Mouse (Mus musculus): Measurements from ENCODE around the gene Cst6.

The Cst6 gene

DNA sequence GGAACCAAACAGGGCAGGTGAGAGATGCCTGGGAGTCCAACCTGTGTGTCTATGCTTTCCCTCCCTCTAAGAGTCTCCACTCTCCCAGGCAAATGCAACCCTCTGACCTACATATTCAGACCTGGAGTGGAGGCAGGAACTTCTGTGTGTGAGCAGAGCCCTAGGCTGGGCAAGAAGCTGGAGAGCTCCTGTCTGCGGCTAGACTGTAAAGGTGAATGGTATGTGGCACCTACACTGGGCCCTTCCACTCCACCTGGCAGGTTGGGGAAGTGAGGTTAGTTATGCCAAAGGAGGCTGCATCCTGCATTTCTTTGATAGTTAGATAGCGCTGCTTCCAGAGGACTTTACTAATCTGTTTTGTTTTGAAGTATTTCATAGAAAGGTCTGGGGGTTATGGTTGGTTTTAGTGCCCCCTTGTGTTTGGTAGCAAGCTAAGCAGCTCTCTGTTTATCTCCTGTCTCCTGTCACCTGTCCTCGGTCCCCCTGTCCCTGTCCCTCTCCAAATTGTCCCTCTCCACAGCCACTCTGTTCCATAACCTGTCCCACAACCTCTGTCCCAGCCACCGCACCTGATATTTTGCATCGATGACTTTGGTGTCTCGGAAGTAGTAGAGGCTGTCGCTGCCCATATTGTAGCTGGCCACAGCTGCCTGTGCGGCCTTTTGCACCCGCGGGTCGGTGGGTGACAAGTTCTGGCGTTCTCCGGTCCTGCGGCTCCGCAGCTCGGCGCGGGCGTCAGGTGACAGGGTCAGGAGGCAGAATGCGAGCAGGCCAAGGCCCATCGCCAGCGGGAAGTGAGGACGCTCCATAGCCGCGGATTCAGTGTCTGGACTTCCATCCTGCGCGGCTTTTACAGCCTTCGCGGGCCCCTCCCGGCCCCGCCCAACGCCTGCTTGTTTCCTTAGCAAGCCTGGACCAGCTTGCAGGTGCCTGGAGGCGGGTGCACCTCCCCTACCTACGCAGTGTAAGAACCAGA lies 560 bp downstream of the Cst6 start:
- DNase-seq: no peak

DNA sequence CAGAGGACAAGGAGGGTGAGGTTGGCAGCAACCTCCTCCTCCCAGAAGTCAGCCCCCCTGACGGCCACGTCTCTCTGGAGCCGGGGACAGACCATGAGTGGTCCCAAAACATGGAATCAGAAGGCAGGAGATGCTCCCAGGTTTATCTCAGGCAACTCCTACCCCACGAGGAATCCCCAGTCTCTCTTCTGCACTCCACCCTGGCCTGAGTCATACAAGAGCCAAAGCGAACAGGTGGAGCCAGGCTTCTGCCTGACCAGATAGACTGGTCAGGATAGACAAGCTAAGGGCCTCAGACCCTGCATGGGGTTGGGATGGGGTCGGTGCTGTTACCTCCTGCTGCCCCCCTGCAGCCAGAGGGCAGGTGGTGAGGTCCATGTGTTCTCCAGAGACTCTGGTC lies 1.3 kb downstream of the Cst6 start:
- DNase-seq: no peak

DNA sequence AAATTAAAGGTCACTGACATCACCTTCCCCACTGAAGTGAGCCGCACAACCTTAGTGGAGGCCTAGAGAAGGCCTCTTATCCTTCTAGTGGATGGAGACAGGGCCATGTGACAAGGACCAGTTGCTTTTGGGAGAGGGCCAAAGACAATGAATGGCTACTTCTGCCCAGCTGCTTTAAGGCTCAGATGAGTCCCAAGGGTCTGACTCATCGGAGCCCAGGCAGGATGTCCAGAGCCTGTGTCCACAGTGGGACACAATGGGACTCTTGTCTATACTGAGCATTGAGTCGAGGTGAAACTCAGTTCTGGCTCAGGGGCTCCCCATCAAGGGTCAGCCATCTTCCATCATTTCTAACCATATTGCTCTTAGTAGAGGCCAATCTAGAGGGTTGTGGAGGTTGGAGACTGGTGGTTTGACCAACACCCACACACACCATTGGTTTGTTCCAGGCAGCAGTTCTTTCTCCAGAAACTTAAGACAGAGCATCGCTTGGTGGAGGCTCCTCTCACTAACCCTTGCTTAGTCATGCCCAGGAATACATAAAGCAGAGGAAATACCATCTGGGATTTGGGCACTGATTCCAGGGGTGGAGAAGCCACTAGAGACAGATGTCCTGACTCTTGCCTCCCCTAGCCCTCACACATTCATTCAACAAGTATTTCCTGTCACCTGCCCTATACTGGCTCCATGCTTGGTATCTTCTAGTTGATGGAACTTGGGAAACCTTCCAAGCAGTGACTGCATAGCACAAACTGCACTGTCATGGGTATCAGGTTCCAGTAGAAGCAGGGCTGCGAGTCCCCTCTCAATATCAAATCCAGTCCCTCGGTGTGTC lies 3.9 kb downstream of the Cst6 start:
- no peak for DNase-seq

DNA sequence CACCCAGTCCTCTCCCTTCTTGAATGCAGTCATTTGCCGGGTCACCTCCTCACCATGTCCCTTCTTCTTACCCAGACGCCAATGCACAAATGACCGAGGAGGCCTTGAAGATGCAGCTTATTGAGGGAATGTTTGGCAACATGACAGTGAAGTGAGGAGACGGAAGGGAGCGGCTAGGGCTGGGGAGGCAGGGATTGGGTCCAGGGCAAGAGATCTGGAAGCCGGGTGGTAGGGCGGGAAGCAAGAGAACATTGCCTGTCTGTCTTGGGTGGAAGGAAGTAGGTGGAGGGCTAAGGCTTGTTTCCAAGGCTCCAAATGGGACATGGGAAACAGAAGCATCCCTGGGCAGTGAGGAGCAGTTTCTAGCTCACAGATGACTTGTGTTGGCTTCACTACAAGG lies 8.0 kb downstream of the Cst6 start:
- peak; percentile 14 for DNase-seq

DNA sequence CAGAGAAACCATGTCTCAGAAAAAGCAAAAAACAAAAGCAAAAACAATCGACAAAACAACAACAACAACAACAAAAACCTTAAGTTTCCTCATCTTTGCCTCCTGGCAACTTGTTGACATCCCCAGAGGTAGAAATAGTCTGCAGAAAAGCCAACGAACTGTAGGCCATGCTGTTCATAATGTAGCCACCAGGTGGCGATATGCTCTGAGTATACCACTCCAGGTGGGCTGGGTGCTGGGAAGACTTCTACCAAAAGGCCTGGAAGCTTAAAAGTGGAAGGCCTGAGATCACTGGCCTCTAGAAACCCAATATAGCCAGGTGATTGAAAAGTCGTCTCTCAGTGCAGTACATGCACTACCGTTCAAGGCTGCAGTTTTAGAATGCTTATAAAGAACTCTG lies 11.4 kb downstream of the Cst6 start:
- peak; percentile 91 for DNase-seq

DNA sequence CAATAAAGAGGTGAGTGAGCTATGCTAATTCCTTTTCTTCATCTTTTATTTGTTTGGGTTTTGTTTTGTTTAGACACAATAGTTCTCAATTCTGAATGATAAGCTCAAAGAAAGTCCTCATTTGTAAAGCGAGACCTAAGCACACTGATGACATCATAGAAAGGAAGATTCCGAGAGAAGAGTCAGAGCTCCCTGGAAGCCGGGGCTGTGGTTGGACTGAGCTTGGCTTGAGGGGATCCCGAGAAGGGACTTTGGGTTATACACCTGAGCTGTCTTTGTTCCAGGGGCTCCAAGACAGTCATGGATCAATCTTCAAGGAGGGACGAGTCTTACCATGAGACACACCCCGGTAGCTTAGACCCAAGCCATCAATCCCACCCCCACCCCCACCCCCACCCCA lies 13.9 kb downstream of the Cst6 start, which contains the start of gene Catsper1:
Catsper1 (plus strand) TSS at position 301 of the 400 bp plus-strand sequence.
- no peak for DNase-seq

DNA sequence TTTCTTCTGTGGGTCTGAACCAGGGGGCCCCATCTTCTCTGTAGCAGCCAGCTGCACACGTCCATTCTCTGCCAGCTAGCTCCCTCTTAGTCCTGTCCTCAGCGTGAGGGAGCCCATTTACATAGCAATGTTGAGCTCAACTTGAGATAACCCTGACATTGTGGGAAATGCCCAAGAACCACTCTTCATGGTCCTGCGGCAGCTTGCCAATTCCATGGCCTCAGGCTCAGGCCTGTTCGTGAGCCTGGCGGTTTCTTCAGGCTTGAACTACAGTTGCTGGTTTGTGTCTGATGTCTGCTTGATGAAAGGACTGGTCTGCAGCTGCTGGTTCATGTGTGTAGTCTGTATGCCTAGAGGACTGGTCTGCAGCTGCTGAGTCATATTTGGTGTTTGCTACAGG lies 14.6 kb downstream of the Cst6 start:
- DNase-seq: no peak

DNA sequence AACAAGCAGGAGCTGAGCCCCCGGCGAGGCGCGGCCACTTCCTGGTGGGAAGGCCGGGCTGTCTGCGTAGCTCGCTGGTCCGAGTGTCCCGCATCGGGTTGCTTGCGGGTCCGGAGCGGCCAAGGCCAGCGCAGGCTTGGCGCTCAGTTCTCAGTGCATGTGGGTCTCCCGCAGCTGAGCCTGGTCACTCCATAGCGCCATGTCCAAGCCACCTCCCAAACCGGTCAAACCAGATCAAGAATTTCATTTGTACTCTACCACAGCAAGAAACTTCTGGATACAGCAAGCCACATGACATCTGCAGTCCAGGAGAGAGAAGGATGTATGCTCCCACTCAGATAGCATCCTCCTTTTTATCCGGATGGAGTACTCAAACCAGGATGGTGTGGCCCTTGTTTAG lies 21.4 kb downstream of the Cst6 start:
- peak; percentile 46 for DNase-seq

DNA sequence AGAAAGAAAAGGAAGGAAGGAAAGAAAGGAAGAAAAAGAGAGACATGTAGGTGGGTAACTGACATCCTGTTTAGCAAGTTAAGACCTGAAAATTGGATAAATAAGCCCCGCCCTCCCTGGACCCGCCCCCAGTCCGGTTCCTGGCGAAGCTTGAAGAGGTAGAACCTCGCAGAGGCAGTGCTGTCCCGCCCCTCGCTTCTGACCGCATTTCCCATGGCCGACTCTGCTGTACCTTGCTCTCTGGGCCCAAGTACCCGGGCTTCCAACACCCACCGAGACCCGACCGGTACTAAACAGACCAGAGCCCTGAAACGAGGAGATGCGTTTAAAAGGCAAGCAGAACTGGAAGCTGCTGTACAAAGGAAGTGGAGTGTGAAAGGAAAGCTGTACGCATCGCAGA lies 25.6 kb downstream of the Cst6 start:
- peak; percentile 31 for DNase-seq

DNA sequence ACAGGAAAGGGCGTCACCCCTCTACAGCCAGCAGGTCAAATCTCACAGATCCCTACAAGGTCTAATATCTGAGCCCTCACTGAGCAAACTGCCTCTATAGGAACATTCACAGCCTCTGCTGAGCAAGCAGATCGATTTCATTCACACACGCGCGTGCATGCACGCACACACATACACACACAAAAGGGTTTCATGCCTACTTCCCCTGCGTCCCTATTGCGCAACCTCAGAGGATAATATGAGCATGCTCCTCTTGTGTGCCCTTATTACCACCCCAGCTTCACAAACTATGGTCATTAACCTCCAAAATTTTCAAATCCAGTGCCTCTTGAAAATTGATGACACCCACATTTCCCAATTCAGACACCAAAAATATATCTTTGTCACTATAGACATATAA lies 36.2 kb downstream of the Cst6 start:
- no peak for DNase-seq

DNA sequence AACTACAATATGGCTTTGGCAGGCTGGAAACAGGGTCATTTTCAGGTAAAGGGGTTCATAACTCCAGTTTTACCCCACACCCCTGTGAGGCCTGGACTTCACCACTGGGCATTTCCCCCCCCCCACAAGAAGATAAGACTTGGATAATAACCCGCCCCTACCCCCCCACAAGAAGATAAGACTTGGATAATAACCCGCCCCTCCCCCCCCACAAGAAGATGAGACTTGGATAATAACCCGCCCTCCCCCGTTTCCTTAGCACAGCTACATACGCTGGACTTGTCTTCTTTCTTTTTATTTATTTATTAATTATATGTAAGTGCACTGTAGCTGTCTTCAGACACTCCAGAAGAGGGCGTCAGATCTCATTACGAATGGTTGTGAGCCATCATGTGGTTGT lies 40.3 kb downstream of the Cst6 start:
- DNase-seq: no peak

DNA sequence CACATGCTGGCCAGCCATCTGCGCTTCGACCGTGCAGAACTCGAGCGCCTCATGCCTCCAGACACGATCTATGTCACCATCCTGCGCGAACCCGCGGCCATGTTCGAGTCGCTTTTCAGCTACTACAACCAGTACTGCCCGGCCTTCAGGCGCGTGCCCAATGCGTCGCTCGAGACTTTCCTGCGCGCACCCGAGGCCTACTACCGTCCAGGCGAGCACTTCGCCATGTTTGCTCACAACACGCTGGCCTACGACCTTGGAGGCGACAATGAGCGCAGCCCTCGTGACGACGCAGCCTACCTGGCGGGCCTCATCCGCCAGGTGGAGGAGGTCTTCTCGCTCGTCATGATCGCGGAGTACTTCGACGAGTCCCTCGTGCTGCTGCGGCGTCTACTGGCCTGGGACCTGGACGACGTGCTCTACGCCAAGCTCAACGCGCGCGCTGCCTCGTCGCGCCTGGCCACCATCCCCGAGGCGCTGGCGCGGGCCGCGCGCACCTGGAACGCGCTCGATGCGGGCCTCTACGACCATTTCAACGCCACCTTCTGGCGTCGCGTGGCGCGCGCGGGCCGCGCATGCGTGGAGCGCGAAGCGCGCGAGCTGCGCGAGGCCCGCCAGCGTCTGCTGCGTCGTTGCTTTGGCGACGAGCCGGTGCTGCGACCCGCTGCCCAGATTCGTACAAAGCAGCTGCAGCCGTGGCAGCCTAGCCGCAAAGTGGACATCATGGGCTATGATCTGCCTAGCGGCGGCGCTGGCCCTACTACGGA lies 42.2 kb downstream of the Cst6 start:
- DNase-seq: no peak

DNA sequence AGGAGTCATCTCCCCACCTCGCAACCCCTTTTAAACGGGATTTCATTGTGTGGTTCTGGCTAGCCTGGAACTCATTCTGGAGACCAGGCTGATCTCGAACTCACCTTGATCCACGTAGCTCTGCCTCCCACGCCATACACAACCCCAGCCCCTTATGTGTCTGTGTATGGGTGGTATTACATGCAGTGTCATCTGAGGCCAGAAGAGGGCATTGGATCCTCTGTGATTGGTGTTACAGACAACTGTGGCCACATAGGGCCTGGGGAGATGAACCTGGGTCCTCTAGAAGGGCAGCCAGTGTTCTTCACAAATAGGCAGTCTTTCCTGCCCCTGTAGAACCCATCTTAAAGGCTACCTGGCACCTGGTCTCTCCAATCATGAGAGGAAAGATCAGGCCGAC lies 43.1 kb downstream of the Cst6 start:
- no peak for DNase-seq

DNA sequence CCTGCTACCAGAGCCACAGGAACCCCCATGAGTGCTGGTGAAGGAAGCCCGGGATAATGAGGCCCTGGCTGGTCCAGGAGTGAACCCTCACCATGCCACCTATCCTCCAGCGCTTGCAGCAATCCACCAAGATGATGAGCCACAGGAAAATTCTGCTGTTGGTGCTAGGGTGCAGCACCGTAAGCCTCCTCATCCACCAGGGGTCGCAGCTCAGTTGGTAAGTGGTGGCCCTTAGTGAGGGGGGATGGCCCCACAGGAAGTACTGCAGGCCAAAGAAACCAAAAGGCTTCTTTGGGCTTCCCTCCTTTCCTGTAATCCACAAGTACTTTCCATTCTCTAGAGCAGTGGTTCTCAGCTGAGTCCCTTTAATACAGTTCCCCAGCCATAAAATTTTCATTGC lies 46.9 kb downstream of the Cst6 start:
- peak; percentile 71 for DNase-seq

DNA sequence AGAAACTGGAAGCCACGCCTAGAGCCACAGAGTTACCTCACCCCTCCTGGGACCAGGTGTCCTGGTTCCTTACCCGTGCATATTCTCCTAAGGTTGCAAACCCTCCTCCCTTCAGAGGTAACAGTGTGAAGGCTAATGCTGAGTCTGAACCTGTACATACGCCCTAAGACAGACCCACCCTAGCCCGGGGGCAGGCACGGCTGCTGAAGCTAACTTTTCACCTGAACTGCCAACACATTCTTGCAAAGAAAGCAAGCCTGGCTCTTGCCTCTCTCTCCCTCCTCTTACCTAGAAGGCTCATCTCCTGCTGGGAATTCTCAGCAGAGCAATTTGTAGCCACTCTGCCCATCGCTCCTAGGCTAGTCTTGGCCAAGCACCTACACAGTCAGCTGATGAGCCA lies 48.8 kb downstream of the Cst6 start:
- DNase-seq: no peak

DNA sequence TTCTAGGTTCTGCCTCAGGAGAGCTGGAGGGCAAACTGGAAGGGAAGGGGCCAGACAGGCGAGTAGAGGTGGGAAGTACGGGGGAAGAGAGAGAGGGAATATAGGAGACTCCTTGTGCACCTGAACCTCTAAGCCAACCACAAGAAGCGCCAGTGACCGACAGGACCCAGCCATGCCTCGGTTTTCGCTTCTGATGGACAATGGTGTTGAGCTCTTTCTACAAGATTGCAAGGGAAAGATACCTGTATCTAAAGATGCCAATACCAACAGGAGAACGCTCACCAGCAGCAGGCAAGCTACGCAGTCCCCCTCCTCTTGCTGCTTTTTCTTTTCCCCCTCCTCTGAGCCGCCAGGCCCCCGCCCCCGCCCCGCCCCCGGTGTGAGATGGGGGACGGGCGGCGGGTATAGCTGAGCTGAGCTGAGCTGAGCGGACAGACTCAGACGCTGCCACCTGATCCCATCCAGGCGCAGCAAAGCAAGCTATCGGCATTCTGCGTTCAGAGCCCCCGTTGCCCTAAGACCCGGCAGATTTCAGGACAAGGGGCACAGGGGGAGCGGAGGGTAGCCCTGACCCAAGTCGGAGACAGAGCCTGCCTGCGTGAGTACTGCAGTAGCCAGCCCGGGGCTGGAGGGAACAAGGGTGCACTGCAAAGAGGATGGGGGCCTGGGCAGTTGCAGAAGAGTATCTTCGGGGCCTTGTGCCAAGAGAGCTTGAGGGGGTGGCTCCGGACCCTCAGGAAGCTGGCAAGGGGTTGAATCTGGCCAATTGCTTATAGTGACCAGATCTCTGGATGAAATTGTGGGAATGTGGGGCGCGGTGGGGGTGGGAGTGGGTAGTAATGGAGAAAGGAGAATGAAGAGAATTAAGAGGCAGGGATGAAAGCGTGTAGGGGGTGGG lies 51.2 kb downstream of the Cst6 start, which contains the start of gene Gal3st3:
Gal3st3 (plus strand) TSS at position 429 of the 898 bp plus-strand sequence.
- DNase-seq: no peak

DNA sequence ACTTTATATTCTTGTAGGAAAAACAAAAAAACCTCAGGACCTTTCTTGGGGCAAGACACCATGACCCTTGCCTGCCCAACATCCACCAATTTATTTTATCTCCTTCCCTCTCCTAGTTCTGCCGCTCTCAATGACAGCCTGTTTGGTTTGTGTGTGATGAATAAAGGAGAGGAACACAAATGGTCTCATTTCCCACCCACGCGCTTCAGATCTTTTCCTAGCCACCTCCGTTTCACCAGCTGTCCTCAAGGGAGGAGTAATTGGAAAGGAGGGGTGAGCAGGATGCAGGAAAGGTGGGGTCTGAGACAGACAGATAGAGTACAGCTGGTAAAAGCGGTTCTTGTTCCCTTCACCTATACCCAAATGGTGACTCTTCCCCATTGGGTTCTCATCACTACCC lies 52.7 kb downstream of the Cst6 start:
- no peak for DNase-seq

DNA sequence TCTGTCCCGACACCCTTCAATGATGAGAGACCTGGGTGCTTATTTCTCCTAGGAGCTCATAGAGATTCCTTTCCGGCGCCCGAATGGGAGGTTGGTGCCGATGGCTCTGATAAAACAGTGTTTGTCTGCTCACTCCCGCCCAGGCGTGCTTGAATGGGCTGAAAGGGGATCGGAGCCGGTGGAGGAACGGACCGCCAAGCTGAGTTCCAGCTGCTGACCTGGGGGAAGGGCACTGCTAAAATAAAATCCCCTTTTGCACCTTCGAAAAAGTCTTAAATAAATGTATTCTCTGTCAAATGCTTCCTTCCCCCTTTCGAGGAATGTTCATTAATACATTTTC lies 53.7 kb downstream of the Cst6 start:
- DNase-seq: no peak

DNA sequence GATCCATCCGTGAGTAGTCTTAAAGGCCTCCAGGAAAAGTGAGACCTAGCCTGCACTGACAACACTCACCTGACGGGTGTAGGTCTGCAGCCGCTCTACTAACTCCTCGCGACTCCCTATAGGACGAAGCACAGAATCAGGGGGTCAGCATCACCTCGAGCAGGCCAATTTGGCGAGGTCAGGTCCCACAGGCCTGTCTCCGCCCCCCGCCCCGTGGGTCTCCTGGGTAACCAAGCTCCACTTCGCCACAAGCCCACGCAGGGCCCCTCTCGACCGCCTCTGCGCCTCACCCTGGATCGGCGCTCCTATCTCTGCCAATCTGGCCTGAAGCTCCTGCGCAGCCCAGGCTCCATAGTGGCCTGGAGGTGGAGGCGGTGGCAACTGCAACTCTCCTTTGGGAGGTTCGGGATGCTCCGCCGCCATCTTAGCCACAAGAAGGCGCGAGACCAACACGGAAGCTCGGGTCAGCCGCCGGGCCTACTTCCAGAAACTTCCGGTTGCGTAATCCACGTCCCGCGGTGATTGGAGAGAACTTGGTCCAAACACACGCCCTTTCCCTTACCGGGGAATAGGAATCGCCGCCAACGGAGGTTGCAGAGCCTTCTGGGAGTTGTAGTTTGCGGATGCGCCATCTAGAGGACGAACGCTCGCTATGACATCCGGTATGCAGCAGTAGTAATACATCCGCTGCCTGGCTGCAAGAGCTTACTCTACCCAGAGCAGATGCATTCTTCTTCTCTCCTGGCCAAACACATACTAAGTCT lies 54.2 kb downstream of the Cst6 start, which contains the start of gene Sf3b2:
Sf3b2 (minus strand) TSS at position 484 of the 764 bp plus-strand sequence.
- DNase-seq: peak; percentile 99
